Mouse (Mus musculus) fibroblast of lung, adult 2 months (primary cell): ENCODE measurements around the gene Mast4.
"Not testable (repeated sequence)": the region's sequence is repeated elsewhere in the genome, so short reads cannot be mapped to it uniquely, and the experiment has no call there.

Experiments
- DNase-seq: peaks from one replicate; pipeline ENCODE4 v3.0.0-alpha.2; 2011; ENCODE audit warnings: low read depth

The Mast4 gene

DNA sequence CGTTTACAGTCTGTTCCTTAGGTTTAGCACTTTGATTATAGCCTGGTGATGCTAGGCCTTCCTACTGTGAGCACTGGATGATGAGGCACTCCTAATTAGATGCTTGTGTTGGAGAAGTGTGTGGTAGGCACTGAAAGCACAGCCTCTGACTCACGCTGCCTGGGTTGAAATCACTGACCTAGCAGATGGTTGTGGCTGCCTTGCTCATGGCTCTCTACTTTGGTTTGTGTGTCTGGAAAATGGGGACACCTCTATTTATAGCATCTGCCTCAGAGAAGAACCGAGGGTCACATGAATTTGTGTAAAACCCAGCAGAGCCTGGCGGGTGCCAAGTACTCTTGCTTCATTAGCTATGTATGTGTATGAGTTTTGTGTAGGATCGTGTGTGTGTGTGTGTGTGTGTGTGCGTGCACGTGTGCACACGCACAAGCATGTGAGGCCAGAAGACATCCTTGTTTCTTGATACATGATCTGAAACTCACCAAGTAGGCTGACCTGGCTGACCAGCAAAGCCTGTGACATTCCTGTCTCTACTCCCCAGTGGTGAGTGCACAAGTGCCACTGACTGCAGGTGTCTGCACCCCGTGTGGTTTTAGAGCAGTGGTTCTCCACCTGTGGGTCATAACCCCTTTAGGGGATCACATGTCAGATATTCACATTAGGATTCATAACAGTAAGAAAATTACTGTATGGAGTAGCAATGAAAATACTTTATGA is 588.5 kb downstream of the Mast4 start:
- DNase-seq, result peak; percentile 83

DNA sequence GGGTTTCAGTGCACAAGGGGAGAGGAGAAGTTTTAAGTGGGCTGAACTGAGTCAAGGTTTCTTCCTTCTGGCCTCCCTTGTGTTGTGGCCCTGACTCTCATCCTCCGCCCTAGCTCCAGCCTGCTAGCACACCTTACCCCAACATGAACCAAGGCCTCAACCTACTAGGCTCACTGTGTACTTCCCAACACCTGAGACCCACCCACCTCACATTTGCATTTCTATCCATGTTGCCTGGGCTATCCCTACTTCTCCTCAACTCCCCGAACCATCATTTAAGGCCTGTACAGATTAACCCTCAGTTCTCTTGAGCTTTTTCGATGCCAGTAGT is 589.1 kb downstream of the Mast4 start:
- DNase-seq, result no peak

DNA sequence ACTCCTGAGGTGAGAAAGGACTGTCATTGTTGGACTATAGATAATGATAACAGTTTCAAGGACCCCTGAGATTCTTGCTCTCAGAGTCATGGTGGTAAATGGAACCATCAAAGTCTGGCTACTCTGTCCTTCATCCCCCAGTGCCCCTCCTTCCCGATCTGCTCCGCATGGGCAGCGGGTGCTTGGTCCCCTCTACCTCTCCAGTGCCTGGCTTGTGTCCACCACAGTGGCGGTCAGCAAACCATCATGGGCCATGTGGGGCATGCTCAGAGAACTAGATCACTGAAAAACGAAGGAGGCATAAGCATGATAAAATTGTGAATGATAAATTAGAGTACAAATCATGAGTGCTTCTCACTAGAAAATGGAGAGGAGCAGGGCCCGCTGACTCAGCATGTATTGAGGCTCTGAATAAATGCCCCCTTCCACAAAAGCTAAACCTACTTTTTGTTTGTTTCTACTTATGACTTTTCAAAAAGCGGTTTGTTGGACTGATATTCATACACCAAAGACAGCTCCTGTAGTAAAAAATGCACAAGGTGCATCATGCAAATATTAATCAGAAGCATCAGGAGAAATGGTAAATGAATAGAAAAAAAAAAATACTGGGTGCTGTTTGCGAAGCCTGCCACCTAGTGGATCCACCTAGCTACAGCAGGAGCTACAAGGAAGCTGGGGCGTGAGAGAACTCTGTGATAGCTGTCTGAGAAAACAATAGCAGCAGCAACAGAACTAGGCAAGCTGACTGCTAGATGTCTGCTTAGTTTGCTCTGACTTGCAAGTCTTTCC is 589.6 kb downstream of the Mast4 start:
- peak; percentile 44 for DNase-seq

DNA sequence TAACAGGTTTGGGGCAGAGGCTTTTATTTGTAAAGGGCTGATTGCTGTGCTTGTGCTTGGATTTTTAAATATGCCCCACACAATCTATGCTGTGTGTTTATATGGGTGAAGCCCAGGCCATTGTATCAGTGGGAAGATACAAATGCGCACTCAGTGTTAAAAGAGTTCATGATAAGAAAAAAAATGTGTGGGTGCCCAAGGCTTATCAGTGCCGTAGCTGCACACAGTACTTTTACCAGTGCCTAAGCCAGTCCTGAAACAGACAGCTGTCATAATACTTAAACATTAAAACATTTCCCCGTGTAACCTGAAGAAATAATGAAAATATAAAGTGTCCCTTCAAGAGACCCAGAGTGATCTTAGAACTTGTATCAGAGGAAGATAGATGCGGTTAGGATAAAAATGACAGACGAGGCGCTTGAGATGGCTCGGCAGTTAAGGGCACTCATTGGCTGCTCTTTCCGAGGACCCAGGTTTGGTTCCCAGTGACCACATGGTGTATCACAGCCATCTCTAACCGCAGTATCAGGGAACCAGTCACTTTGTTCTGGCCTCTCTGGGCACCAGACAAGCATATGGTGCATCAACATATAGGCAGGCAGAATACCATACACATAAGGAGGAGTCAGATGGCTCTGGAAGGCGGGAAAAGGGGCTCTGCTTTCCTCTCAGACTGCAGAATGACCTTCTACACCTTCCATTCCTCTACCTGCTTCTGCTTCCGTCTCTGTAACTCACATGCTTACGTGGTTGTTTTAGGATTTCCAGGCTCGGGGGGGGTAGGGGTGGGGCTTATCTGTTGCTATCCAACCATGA is 594.4 kb downstream of the Mast4 start:
- no peak for DNase-seq

- no peak for DNase-seq
Measured at GRCm38 (mm10) chr13:102737811-102738210, 596.5 kb downstream of the Mast4 start.

DNA sequence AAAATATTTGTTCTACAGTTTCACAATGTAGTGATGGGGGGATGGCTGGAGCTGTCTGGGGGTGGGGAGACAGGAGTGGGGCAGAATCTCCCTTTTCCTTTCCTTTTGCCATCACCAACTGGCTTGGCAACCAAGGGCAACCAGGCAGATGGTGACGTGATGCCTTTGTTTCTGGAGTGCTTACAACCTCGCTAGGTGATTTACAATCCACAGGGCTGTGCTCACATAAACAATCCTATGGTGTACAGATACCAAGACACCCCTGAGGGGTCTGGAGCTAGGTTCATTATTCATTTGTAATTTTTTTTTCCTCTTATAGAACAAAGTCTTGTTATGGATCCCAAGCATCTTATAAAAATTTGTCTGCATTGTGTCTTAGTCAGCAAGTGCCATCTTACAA is 601.2 kb downstream of the Mast4 start:
- DNase-seq, result no peak

DNA sequence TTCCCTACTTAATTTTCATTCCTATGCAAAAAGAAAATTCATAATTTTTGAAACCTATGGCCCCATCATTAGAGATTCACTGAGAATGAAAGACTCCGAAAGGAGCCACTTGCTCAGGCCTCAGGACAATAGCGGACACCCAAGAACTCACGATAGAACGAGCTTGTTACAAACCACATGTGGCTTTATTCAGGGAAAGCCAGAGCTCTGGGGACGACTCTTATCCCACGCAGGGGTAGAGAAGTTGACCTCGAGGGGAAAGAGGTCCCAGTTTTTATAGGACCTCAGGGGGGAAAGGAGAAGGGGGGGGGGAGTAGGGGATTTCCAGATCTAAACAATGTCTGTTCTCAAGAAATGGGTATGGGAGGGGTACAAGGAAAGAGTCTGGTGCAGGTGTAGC is 605.3 kb downstream of the Mast4 start:
- DNase-seq, result not testable (repeated sequence)

GRCm38 (mm10) chr13:102728035-102728434 is 606.3 kb downstream of the Mast4 start:
- DNase-seq, result no peak

DNA sequence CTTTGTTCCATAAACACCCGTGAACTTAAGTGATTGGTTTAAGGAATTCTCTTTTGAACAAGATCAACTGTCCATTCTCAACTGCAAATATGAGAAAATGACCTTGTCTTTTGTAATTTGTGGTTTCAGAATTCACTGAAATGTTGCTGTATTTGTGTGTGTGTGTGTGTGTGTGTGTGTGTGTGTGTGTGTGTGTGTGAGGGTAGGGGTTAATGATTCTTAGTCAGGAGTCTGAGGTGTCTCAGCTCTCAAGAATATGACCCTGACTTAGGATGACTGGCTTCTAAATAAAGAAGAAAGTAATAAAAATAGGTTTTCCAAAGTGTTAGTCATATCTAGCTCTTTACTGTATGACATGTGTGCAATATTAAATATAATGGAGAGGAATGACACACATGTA is 607.4 kb downstream of the Mast4 start:
- no peak for DNase-seq

DNA sequence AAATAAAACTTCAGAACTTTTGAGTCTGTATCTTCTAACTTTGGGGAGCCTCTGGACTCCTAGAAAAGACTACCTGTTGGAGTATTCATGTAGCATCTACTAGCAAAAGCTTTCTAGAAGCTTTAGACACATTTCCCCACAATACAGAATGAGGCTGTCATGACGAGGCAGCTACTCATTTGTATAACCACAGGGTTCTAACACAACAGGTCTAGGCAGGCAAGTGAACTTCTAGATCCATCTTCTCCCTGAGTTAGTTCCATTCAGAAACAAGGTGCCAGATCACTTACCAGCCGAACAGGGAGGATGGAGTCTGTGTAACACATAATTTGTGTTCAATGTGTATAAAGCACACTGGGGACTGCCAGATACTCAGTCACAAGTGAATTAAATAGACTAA is 608.4 kb downstream of the Mast4 start:
- DNase-seq, result no peak

DNA sequence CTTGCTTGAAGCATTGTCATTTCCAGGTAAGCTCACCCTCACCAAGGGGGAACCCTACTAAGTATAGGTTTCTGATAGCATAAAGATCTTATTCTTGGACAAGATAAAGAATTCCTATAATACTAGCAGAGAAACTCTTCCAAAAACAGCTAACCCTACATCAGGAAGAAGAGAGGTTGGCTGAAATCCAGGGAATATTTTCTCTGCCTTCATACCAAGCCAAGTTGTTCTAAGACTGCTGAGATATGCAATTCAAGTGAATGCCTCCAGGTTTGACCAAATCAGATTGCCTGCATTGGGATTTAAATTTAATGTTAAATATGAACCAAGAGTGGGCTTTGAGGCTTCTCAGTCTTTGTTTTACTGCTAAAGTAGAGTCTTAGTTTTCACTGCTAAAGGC is 608.9 kb downstream of the Mast4 start:
- no peak for DNase-seq

GRCm38 (mm10) chr13:102716973-102717372 is 617.3 kb downstream of the Mast4 start:
- DNase-seq, result no peak

- DNase-seq, result no peak
Measured at GRCm38 (mm10) chr13:102700744-102701143, 633.6 kb downstream of the Mast4 start.

GRCm38 (mm10) chr13:102700176-102700575 is 634.1 kb downstream of the Mast4 start:
- no peak for DNase-seq

DNA sequence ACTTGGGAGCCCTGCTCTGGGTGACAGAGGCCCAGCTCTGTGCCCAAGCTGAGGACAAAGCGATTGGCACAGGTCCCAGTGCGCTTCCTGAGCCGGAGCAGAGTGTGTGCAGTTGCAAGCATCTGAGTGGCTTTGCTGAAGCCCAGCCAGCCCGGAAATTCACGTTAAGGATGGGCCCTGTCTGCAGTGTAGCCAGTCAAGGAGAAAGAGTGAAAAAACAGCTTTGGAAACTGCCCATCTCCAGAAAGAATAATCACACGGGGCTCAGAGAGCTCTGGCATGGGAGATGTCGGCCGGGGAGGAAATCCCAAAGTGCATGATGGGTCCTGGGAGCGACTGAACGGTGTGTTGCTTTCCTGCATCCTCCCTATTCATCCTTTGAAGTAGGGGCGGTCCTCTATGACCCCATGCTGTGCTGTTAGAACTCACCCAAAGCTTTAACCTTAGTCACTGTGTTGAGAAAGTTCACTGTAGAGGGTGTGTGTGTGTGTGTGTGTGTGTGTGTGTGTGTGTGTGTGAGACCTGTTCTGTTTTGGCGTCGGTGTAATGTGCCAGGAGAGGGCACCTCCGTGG is 635.5 kb downstream of the Mast4 start:
- DNase-seq, result no peak

GRCm38 (mm10) chr13:102698335-102698734 is 636.0 kb downstream of the Mast4 start:
- DNase-seq, result no peak

- DNase-seq, result no peak
Measured at GRCm38 (mm10) chr13:102695121-102695905, 639.0 kb downstream of the Mast4 start.

DNA sequence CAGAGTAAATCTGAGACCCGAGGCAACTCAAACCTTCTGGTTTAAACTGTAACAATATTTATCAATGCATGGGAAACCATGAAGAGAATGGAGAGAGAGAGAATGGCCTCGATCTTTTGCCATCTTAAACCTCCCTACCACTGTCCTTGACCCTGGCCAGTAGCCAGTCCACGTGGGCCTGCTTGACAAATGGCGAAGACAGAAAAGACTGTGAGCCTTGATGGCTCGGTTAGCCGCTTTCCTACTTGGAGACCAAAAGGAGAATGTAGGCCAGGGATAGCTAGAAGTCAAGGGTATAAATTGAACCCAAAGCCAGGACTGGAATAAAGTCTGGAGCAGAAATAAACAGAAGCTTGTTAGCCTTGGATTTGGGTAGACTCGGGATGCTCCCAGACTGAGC is 640.1 kb downstream of the Mast4 start:
- no peak for DNase-seq

DNA sequence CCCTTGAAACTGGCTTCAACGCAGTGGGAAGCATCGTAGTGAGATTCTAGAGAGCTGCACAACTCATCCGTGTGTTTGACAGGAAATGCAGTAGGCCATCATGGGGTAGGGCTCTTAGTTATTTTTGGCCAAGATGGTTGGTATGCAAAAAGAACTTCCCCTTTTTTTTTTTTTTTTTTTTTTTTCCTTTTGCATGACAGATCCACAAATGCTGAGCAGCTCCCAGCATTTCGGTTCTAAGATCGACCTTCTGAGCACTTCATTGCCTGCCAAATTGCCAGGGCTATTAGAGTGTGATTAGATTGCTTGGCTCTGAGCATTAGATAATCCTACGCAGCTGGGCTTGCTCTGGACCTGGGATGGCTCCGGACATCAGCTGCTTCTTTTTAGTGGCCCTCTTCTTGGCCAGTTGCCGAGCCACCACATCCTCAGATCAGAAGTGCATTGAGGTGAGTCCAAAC is 640.9 kb downstream of the Mast4 start, which contains the start of gene Cd180:
Gene Cd180 (plus strand): TSS at position 218 of the 461 bp plus-strand sequence.
- no peak for DNase-seq

GRCm38 (mm10) chr13:102691408-102692150 is 642.7 kb downstream of the Mast4 start:
- no peak for DNase-seq

DNA sequence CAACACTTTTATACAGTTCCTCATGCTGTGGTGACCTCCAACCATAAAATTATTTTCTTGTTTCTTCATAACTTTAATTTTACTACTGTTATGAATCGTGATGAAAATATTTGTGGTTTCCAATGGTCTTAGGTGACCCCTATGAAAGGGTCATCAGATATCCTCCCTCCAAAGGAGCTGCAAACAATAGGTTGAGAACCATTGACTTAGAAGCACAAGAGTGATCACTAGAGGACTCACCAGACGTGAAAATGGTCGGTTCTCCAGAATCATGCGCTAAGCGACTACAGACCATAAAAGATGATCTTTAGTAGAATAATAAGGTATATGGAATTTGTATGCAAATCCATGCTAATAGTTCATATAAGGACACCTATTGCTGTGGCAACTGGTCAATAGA is 644.1 kb downstream of the Mast4 start:
- DNase-seq, result no peak
